Mouse (Mus musculus) thymus, postnatal 25 days (tissue): ENCODE measurements around the gene Hcfc1r1.

Experiments
- DNase-seq: peaks from one replicate; pipeline ENCODE4 v3.0.0; 2022

The Hcfc1r1 gene

DNA sequence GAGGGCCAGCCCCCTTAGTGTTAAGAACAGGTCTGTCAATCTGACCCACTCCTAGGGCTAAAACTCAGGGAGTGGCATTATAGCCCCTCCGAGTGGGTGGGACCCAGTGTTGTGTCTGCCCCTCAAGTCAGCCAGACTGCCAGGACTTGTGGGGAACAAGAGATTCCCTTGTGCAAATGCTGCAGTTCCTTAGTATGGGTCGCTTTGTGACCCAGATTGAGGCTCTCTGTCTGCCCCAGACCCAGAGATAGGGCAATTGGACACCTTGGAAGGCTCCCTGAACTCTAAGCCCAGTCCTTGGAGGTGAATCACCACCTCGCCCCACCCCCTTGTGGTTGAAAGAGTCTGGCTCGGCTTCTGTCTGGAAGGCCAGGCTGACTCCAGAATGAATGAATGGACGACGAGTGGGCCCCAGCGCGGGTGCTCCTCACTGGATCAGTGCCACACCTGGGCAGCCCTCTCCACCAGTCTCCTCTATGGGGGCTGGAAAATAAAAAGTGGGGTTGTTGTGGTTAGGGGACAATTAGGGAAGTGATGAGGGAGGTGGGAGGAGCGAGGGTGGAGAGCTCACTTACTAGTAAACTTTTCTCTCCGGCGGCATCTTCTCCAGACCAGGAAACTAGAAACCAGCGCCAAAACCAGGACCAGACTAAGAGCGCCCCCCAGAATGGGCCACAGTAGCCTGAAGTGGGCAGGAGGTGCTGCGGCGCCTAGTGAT, 2.3 kb downstream of the Hcfc1r1 start:
- no peak for DNase-seq

- DNase-seq = no peak
These were observed 3.2 kb downstream of the Hcfc1r1 start for GRCm38 (mm10) chr17:23676473-23677031.

GRCm38 (mm10) chr17:23677236-23677679, 3.9 kb downstream of the Hcfc1r1 start, which contains the start of gene Tnfrsf12a:
Gene Tnfrsf12a, minus strand, starts transcription at chr17:23677468.
- peak; percentile 91 for DNase-seq

DNA sequence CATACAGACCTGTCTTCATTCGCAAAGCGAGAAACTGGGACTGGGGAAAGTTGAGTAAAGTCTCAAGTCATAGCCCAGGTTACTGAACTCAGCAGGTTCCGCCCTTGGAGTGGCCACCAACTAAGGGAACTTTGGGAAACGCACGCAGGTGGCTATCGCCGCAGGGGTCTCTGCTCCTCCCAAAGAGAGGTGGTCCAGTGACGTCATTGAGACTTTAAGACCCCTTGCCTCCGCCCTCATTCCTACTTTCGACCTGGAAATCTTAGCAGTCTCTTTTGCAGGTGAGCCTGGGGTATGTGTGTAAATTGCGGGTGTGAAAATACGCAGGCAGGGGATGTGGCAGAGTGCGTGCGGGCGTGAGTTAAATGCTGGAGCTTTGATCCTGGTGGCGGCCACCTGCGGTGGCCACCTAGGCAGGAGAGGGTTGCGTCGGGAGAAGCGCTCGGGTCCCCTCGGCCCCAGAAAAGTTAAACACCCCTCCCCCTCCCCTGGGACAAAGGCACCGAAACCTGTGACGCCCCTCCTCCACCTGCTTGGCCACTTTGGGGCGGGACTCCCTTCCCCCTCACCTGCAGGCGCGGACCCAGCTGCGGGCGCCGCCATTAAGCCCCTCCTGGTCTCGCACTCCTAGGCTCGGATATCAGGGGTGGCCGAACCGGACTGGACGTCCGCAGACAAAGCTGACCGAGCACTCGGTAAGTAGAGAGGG, 5.9 kb downstream of the Hcfc1r1 start, which contains the start of gene Cldn6:
TSS of gene Cldn6 (plus strand) at position 123 of the 709 bp plus-strand sequence.
- no peak for DNase-seq

- DNase-seq = no peak
These were observed 6.9 kb downstream of the Hcfc1r1 start for GRCm38 (mm10) chr17:23680336-23680735.

DNA sequence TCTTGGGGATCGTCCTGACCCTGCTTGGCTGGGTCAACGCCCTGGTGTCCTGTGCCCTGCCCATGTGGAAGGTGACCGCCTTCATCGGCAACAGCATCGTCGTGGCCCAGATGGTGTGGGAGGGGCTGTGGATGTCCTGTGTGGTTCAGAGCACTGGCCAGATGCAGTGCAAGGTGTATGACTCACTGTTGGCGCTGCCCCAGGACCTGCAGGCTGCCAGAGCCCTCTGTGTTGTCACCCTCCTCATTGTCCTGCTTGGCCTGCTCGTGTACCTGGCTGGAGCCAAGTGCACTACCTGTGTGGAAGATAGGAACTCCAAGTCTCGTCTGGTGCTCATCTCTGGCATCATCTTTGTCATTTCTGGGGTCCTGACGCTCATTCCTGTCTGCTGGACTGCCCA, 7.7 kb downstream of the Hcfc1r1 start:
- DNase-seq = no peak

DNA sequence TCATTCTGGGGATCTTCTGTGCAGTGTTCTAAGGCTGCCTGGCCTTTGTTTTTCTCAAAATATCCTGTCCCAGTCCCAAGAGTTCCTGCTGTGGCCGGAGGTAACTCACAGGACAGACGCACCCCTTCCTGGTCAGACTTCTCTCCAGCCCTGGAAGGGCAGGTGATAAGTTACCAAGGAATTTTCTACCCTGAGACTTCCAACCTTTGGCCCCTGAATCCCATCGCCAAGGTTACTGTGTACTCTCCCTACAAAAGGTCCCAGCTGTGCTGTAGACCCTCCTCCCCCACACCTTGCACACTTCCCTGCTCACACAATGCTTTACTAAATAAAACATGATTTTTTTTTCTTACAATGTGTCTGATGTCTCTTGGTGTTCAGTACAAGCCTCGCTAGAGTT, 8.7 kb downstream of the Hcfc1r1 start:
- DNase-seq = no peak

- no peak for DNase-seq
These were observed 9.1 kb downstream of the Hcfc1r1 start for GRCm38 (mm10) chr17:23682530-23682929.

- no peak for DNase-seq
These were observed 9.8 kb downstream of the Hcfc1r1 start for GRCm38 (mm10) chr17:23683226-23683625.

GRCm38 (mm10) chr17:23683856-23684672, 10.7 kb downstream of the Hcfc1r1 start, which contains the start of gene Cldn9:
Gene Cldn9, minus strand, starts transcription at chr17:23684026.
- no peak for DNase-seq

GRCm38 (mm10) chr17:23694491-23694890, 21.1 kb downstream of the Hcfc1r1 start:
- DNase-seq = no peak

DNA sequence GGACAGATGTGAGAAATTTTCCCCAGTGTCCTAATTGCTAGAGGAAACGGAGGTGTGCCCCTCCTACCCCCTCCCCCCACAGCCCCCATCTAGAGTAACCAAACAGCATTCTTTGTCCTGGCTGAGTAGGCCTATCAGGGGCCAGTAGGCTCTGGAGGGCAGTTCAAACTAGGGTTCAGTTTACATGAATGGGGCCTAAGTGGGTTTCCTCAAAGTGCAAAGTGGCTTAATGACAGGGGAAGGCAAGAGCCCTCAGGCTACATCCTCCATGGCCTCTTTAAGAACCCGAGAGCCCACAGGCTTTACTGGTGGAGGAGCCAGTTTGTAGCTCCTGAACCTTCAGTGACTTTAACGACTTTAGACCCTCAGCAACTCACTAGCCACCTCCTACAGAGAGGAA, 22.4 kb downstream of the Hcfc1r1 start:
- no peak for DNase-seq

DNA sequence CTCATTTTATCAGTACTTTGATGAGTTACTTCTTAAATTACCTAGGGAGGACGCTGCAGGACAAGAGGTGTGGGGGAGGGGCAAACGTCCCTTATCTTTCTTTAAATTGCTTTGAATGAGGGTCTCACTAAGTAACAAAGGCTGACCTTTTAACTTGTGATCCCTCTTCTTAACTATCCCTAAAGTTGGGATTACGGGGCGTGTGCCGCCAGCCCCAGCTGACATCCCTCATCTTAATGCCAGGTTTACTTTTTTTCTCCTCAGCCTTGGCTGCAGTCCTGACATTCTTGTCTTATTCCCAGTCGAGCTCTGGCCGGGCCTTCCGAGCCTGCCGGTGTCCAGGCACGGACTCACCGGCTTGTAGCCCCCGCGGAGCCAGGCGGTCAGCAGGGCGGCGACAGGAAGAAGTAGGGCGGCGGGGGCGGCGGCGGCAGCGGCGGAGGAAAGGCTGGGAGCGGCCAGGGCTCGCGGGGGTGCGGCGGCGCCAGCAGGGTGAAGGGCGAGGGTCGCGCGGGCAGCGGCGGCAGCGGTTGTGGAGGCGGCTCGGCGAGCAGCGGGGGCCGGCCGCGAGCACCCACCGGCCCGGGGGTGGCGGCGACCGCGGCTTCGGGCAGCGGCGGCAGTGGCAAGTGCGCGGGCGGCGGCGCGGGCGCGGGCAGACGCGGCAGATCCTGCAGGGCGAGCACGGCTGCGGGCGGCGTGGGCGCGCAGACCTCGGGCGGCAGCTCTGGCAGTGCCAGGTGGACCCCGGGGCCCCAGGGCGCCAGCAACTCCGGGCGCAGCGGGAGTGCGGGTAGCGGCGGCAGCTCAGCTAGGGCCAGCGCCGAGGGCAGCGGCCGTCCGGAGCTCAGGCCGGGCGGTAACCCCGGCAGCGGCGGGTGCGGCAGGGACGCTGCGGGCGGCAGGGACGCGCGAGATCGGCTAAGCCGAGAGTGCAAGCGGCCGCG, 26.0 kb downstream of the Hcfc1r1 start:
- DNase-seq = no peak

GRCm38 (mm10) chr17:23700079-23700478, 26.7 kb downstream of the Hcfc1r1 start:
- DNase-seq = peak; percentile 79

DNA sequence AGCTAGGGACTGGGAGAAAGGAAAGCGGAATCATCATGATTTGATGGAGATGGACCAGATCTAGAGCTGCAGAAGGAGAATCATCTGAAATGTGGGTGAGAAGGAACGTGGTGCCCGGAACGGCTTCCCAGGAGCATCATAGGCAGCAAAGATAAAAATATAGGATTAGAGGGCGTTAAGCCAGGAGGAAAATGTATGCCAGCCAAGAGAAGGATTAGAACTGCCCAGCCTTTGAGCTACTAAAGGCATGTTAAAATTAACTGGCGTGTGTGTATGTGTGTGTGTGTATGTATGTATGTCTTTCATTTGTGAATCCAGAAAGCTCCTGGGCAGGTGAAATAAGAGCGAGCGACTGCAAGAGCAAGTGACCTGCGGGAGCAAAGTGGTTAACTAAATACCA, 29.9 kb downstream of the Hcfc1r1 start:
- no peak for DNase-seq

GRCm38 (mm10) chr17:23704741-23705140, 31.3 kb downstream of the Hcfc1r1 start:
- DNase-seq = no peak

DNA sequence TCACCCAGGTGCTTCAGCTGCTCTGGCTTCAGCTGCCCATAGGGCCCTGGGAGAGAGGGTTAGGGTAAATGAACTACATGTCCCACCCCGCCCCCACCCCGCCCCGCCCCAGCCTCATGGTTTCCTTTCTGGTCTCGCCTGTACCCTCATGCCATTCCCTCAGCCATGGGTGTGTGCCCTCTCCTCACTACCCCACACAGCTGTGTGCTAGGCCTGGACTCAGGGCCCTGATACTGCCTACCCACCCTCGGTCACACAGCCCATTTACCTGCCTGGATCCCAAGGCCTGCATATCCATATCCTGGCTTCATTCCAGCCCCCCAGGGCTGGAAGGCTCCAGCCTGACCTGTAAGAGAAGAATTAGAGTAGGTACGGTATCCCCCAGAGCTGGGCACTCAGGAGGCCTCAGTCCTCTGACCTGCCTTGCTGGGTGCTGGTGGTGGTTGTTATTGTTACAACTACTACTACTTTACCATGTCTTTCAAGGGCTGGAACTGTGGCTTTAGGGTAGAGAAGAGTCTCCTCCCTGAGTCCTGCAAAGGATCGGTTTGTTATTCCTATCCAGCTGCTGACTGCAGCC, 32.2 kb downstream of the Hcfc1r1 start:
- DNase-seq = no peak

- peak; percentile 70 for DNase-seq
These were observed 32.8 kb downstream of the Hcfc1r1 start for GRCm38 (mm10) chr17:23706212-23706611.

DNA sequence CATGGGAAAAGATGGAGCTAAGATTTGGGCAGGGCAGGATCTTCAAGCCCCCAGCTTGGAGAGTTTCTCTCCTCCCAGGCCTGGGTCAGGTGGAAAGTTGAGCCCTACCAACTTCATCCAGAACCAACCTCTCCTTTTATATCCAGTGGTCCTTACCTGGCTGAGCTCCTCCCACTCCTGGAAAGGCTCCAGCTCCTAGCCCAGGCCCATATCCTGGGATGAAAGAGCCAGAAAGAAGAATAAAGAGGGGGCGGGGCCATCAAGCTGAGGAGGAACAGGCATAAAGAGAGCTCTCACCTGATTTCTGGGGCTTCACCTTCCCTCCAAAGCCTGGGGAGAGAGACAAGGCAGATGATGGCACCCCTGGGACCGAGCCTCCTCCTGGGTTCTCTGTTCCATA, 43.6 kb downstream of the Hcfc1r1 start:
- DNase-seq = no peak

DNA sequence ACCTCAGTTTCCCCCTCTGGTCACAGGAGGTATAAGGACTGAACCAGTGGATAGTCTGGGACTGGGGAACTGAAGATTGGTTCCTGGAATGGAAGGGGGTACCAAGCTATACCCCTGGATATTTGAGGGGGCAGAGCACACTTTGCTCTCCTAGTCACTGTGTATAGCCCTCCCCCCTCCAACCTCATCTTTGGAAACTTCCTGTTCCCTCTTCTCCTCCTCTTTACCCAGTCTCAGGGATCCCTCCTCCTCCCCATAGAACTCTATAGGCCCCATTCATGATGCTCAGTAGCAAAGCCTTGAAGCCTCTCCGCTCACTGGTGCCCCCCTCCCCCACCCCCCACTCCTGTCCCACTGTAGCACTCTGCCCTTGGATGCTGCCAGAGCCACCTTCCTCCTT, 46.1 kb downstream of the Hcfc1r1 start:
- DNase-seq = no peak

- DNase-seq = no peak
These were observed 48.5 kb downstream of the Hcfc1r1 start for GRCm38 (mm10) chr17:23721886-23722285.
